Mouse (Mus musculus) cerebellum, postnatal 14 days (tissue): Measurements from ENCODE around the gene Gm20503.

Source experiments
- DNase-seq, 2 experiments: peaks; one replicate each; pipeline ENCODE4 v3.0.0; 2021; ENCODE audit warnings: mixed read lengths in 2 of 2

Gm20503 gene

DNA sequence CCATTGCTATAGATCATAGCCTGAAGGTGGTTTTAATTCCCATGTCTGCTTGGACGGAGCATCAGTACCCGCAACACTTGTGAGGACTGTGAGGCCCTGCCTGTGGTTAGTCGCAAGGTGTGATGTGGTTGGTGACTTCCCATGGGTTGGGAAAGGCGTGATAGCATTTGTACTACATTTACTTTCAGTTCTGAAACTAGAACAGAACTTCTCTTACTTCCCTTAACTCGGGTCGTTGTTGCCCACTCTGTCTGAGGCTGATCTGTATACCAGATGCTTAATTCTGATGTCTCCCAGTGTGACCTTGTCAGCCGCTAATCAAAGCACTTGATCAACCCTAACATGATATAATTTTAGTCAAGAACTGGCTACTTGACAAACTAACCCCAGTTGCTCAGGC, 6.2 kb downstream of the Gm20503 start:
- no peak for DNase-seq

DNA sequence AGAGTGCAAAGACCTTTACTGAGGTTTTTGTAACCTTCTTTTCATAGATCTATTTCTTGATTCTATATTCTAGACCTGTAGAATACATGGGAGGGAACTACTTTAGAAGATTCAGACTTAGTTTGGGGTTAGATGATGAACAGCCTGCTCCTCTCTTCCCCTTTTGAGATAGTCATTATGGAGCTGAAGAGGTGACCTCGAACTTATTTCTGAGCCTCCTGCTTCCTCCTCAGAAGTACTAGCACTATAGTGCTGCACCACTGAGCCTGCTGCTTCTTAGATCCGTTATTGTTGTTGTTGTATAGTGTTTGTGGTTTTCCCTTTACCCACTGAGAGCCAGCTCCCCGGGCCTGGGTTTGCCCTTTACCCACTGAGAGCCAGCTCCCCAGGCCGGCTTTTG, 6.7 kb downstream of the Gm20503 start:
- DNase-seq = no peak

DNA sequence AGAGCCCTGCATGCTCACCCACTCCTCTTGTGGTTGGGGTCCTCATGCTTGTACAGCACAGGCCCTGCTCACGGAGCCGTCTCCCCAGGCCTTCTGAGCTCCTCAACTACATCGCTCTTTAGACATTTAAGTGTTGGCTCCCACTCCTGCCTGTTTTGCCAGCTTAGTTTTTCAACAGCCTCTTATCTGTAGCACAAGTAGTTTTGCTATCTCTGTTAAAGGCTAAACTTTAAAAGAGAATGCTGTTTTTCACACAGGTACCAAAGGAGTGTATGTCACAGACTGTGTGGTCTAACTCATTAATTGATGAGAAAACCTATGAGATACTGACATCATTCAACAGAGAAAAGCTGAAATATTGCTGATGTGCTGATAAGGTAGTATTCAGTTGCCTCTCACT, 8.4 kb downstream of the Gm20503 start:
- DNase-seq = no peak

DNA sequence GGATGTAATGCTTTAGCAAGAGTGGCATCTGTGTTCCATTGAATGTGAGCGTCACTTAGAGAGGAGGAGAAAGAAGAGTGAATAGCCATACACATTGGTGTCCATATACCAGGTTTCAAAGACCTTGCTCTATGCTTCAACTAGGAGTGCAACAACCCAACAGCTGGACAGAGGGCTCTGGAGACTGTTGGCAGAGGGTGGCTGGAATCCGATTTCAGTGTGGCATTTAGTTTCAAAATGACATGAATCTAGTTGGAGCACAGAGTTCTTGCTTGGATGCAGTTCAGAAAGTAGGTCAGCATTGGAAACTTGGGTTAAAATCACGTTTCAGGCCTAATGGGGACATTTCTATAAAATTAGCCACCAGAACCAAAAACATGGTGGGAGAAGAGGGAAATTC, 12.2 kb downstream of the Gm20503 start:
- DNase-seq = no peak

DNA sequence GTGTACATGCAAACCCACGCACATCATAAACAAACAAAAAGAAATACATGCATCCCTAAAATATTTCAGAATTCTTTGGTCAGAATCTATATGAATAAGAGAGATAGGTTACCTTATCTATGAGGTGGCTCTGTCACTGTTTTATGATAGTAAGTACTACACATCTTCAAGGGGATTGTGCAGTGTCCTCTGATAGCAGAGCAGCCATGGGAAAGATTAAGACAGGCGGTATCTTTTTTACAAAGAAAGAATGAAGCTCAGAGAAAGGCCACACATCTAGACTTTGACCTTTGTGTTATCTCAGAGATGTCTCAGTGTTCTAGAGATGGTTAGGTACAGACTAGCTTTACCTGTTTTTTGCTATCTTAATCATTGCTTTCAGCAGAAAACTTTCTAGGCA, 13.9 kb downstream of the Gm20503 start:
- no peak for DNase-seq

DNA sequence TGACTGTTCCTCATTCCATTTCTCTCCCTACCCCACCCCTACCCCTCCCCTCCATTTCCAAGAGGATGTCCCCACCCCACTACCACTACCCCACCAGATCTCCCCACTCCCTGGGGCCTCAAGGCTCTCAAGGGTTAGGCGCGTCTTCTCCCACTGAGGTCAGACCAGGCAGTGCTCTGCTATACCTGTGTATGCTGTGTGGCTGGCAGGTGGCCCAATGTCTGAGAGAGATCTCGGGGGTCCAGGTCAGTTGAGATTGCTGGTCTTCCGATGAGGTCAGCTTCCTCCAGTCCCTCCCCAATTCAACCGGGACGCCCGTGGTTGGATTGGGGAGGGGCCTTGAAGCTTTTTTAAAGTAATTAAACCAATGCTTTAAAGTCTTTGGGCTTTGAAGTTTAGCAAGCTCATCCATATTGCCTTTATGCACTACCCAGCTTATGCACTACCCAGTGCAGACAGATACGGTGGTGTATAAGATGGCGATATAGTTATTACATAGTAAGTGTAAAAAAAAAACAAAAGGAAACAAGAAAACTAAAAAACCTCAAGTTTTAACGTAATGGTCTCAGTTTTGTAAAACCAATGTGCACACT, 31.4 kb downstream of the Gm20503 start:
- DNase-seq = peak; percentile 41 to 58

DNA sequence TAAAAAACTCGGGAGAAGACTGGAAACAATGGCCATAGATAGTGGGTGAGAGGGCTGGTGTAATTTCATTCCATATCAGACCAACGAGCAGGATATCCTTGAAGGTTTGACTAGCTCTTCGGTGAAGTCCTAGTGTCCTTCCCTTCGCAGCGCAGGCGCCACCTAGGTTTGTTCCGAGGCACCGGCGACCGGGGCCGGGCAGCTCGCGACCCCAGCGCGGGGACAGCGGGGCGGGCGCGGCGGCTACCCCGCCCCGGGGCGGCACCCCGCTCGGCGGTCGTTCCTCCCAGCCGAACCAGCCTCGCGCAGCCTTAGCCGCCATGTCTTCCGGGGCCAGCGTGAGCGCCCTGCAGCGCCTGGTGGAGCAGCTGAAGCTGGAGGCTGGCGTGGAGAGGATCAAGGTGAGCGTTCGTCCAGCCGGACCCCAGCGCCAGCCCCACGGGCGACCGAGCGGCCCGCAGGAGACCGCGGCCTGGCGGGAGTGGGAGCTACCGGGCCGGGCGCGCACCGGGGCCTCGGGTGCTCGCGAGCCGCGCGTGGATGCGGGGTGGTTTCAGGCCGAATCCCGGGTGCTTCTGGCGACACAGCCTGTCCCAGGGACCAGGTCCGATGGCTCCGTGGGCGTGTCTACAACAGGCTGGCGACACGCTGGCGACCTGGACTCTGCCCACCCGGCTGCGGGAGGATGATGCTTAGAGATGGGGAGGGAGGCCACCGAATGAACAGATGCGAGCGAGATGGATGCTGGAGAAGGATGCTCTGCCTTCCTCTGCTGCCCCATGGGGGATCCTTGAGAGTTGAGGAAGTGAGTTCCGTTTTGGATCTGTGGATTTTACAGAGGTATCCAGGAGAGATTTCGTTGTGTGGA, 32.1 kb downstream of the Gm20503 start, which contains the start of gene Gng10:
Gng10 (plus strand) TSS at position 171 of the 868 bp plus-strand sequence.
- DNase-seq = peak; percentile 79 to 81

DNA sequence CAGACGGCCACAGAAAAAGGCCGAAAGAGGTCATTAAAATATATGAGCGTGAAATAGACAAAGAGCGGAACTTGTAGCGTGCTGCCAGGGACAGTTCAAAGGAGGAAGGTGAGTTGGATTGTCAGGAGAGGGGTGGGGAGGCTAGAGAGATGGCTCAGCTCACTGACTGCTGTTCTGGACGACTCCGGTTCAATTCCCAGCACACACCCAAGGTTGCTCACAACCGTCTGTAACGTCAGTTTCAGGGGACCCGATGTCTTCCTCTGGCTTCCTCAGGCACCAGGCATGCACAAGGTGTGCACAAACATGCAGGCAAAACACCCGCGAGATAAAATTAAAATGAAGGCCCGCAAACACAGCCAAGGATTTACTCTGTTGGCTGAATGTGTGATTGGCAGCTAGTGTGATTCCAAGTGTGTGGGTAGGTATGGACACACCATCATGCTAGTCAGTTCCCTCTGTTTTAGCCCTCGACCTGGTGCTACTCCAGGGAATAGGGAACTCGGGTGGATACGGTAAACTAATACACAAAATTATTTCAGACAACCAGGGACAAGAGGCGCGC, 32.9 kb downstream of the Gm20503 start:
- DNase-seq = peak in 1 of 2 experiments; percentile 17

DNA sequence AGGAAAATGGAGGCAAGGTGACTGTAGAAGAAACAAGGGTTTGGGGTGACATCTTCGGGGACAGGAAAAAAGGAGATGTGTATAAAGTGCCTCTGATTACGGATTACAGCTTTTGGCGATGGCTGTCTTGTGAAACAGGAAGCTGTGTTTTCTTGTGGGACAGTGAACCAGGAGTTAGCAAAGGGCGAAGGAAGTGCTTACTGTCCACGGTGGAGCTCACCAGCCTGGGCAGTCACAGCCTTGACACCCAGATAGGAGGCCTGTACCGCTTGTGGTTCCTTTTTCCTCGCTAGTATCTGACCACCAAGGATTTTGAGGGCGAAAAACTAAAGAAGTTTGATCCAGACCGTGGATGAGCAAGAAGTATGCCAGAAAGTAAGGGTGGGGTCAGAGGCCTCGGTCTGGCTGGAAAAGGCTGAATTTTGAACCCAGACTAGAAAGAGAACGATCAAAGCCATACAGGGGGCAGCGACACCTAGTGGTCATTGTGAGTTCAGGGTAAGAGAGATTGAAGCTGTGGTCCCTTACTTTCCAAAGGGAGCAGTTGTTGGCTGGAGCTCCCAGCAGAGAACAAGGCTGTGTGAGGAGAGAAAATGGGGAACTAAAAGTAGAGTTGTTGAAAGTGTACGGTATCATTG, 33.6 kb downstream of the Gm20503 start:
- peak; percentile 84 to 88 for DNase-seq

DNA sequence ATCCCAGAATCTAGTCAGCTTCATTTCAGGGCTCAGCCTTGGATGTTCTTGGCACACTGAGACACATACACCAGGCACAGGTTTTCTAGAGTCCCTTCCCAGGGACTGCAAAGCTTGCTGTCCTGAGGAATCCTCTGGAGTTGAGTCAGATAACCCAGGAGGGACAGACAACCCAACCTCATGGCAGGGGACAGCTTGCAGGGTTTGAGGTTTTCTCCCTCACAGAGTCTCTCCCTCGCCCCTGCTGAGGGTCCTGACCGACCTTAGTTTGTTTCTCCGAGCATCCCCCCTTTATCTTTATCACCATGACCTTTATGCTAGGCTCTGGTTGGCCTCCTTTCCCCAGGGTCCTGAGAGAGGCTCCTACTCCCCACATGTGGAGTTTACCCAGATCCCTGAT, 34.5 kb downstream of the Gm20503 start:
- no peak for DNase-seq

DNA sequence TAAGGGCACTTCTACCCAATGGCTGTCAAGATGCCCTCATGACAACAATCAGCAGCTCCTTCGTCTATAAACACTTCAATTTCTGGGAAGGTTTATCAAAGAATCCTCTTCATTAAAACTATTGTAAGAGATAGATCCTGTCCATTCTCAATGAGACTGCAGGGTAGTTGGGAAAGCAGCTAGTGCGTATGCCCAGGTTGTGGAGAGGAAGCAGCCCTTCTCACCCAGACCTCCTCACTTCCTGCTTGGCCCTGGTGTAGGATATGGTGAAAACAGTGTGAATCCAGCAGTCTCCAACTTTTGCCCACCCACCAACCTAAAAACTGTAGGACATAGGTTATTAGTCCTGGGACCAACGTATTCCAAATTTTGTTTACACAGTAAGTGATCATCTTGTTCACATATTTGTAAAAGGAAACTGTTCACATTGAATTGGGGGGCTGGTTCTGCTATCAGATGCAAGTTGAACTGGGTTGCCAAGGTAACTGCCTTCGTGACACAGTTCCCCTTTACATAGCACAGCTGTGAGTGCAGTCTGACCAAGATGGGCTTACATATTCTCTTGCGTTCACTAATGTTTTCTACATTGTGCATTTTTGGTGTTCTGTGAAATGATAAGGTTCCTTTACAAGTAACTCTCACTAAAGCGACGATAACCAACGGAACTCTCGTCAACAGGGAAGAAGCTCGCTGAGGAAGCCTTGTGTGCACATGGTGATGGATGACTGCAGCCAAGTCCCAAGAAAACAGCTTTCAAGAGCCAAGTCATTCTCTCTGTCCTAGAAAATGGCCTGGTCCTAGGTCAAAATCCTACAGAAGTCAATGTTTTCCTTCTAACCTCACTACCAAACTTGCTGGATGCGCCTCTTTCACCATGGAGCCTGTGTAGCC, 37.6 kb downstream of the Gm20503 start:
- DNase-seq = no peak

DNA sequence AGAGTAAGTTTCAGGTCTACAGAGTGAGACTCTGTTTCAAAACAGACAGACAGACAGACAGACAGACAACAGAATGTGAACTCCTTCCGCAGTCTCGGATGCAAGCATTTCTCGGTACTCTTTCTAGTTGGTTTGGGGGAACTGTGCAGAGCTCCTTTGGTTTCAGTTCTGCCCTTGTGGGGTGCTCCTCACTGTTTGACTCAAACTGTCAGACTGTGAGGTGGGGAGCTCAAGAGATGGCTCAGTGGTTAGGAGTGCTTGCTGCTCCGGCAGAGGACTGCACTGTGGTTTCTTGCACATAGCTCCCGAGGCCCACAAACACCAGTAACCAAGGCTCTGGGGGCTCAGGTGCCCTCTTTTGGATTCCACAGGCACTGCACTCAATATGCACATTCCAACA, 40.1 kb downstream of the Gm20503 start:
- no peak for DNase-seq

DNA sequence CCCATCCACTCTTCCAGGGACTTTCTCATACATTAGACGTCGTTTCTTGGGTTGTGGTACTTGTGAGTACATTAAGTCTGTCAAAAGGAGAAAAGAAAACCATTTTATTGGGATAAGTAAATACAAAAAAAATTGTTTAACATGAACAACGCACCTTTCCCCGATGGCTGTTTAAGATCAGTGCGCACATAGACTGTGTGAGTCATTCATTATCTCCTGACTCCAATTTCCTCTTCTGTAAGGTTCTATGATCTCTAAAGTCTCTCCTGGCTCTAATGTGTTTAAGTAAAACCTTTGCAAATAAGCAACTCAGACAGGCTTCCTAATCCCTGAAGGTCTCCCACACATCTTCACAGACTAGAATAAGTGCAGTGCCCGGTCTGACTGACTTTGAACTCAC, 40.9 kb downstream of the Gm20503 start:
- DNase-seq = no peak

DNA sequence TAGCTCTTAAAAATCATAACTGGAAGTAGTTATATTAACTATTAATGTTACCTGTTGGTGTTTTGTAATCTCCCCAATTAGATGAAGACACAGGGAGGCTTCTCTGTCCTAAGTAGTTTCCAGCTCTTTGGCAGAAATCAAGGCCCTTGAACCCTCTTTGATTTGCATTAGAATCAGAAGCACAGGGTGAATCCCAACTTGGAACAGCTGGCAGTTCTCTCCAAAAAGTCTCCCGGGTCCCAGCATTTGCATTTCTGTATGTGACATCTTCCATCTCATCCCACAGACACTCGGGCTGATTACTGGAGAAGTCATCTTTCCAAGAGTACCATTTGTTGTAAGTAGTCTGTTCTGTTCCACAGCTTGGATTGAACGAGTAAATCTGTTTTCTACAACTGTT, 44.2 kb downstream of the Gm20503 start:
- no peak for DNase-seq

DNA sequence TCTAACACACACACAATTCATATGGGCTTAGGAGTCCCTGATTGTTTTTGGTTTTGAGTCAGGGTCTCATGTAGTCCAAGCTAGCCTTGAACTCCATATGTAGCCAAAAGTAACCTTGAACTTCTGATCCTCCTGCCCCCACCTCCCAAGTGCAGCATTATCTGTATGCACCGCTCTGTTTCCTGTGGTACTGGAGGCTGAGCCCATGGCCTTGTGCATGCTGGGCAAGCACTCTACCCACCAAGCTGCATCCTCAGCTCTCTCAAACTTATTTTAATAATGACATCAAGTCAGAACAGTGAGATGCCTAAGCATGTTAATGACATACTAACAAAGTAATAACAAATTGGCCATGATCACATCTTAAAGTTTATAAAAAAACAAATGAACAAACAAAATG, 48.1 kb downstream of the Gm20503 start:
- no peak for DNase-seq

DNA sequence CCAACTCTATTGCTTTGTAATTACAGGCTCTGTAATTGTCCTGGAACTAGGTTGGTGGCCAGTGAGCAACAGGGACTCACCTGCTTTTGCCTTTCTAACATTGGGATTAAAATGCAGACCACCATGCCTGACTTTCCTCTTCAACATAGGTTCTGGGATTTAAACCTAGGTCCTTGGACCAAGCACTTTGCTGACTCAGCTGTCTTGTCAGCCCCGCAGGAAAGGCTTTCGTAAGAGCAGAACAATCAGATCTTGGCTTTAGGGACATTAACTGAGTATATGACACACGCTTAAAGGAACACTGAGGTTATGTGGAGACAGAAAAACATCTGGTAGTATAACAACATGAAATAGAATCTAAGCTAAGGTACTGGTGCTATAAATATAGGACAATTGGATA, 54.9 kb downstream of the Gm20503 start:
- DNase-seq = no peak

DNA sequence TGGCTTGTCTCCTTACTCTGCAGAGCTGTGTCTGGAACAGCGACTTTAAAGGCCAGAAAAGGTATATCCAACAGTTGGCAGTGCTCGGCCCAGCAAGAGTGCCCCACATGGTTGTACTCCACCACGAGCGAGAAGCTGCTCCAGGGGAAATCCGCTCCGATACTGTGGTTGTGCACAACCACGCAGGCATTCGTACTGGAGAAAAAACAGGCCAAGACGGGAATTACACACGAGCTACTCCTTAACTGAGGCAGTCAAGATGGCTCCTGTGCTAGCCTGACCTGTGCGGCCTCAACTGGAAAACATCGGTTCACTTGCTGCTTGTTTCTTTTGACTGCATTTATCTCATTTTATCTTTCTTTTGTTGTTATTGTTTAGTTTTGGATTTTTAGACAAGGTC, 59.5 kb downstream of the Gm20503 start:
- DNase-seq = no peak

DNA sequence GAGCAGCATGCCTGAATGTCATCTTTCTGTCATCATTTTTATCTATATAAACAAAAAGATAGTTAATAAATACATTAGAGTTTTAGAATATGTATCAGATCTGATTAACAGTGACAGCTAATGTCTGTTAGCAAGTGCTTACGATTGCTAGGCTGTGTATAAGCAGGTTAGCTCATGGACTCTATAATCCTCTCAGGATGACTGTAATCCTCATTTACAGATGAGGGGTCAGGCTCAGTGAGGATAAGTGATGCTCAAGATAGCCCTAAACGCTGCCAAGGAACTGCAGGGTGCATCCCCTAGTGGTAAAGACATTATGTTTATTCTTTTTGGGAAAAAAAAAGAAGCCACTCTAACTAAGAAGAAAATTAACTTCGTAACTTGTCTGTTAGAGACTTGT, 66.3 kb downstream of the Gm20503 start:
- no peak for DNase-seq

DNA sequence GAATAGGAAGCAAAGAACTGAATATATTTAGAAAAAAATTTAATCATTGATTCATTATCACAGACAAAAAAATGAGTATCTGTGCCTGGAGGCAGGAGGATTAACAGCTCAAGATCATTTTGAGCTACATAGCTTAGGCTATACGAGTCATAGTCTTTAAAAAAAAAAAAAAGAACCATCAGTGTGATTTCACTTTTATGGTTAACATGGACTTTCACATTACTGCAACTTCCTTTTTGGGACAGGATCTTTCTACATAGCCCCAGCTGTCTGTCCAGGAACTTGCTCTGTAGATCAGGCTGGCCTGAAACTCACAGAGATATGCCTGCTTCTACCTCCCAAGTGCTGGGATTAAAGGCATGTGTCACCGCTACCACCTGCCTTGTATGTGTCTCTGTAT, 80.4 kb downstream of the Gm20503 start:
- DNase-seq = no peak

DNA sequence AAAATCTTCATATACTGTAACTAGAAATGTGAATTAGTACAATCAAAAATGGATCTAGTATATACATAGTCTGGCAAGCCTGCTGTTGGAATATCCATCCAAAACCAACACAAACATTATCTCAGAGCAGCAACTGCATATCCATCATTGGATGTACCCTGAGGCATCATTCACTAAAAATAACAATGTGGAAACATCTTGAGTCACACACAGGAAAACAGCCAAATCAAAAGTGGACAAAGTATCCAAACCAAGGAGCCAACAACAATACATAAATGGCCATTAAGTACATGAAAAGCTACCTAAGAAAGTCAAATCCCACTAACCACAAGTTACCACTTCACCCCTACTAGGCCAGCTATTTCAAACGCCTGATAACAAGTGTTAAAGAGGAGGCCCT, 86.4 kb downstream of the Gm20503 start:
- DNase-seq = no peak
